Mouse (Mus musculus): ENCODE results near the gene Slc39a5.

The Slc39a5 gene

GRCm38 (mm10) chr10:128401056-128401455 is at the start of gene Slc39a5:
Gene Slc39a5, minus strand, starts transcription at chr10:128401229.
- no peak for DNase-seq (ENCODE audit: low spot score)

GRCm38 (mm10) chr10:128445407-128445806 is 44.4 kb upstream of the Slc39a5 start:
- no peak for DNase-seq (ENCODE audit: low spot score)

GRCm38 (mm10) chr10:128444354-128444753 is 43.3 kb upstream of the Slc39a5 start:
- DNase-seq (ENCODE audit: low spot score): no peak

- DNase-seq (ENCODE audit: low spot score): no peak
Measured at GRCm38 (mm10) chr10:128442718-128443117, 41.7 kb upstream of the Slc39a5 start.

GRCm38 (mm10) chr10:128441324-128442119 is 40.5 kb upstream of the Slc39a5 start:
- no peak for DNase-seq (ENCODE audit: low spot score)

GRCm38 (mm10) chr10:128440407-128440806 is 39.4 kb upstream of the Slc39a5 start:
- DNase-seq (ENCODE audit: low spot score): no peak

- no peak for DNase-seq (ENCODE audit: low spot score)
Measured at GRCm38 (mm10) chr10:128438675-128439279, 37.7 kb upstream of the Slc39a5 start.

- no peak for DNase-seq (ENCODE audit: low spot score)
Measured at GRCm38 (mm10) chr10:128436376-128436775, 35.3 kb upstream of the Slc39a5 start.

- DNase-seq (ENCODE audit: low spot score): no peak
Measured at GRCm38 (mm10) chr10:128435873-128436272, 34.8 kb upstream of the Slc39a5 start.

GRCm38 (mm10) chr10:128435186-128435823 is 34.3 kb upstream of the Slc39a5 start:
- peak; percentile 42 for DNase-seq (ENCODE audit: low spot score)

- DNase-seq (ENCODE audit: low spot score): no peak
Measured at GRCm38 (mm10) chr10:128434681-128435080, 33.7 kb upstream of the Slc39a5 start.

GRCm38 (mm10) chr10:128433417-128433816 is 32.4 kb upstream of the Slc39a5 start:
- DNase-seq (ENCODE audit: low spot score): no peak

- no peak for DNase-seq (ENCODE audit: low spot score)
Measured at GRCm38 (mm10) chr10:128429454-128429853, 28.4 kb upstream of the Slc39a5 start.

GRCm38 (mm10) chr10:128429052-128429451 is 28.0 kb upstream of the Slc39a5 start:
- no peak for DNase-seq (ENCODE audit: low spot score)

- DNase-seq (ENCODE audit: low spot score): no peak
Measured at GRCm38 (mm10) chr10:128425260-128425659, 24.2 kb upstream of the Slc39a5 start.

GRCm38 (mm10) chr10:128424604-128425003 is 23.6 kb upstream of the Slc39a5 start:
- DNase-seq (ENCODE audit: low spot score): no peak

GRCm38 (mm10) chr10:128422426-128422825 is 21.4 kb upstream of the Slc39a5 start:
- no peak for DNase-seq (ENCODE audit: low spot score)

GRCm38 (mm10) chr10:128414848-128415247 is 13.8 kb upstream of the Slc39a5 start:
- no peak for DNase-seq (ENCODE audit: low spot score)

- no peak for DNase-seq (ENCODE audit: low spot score)
Measured at GRCm38 (mm10) chr10:128413076-128413475, 12.0 kb upstream of the Slc39a5 start.

GRCm38 (mm10) chr10:128412558-128412957 is 11.5 kb upstream of the Slc39a5 start:
- no peak for DNase-seq (ENCODE audit: low spot score)

- DNase-seq (ENCODE audit: low spot score): no peak
Measured at GRCm38 (mm10) chr10:128412055-128412381, 11.0 kb upstream of the Slc39a5 start.

- peak; percentile 95 for DNase-seq (ENCODE audit: low spot score)
Measured at GRCm38 (mm10) chr10:128411211-128412054, 10.4 kb upstream of the Slc39a5 start, which contains the start of the genes Nabp2 and Rnf41. Gene Nabp2, minus strand, starts transcription at chr10:128411492. Gene Rnf41, plus strand, starts transcription at chr10:128411657.

Data from ovary, adult 18-20 months (tissue).